Mouse (Mus musculus) lung, adult 2 months (tissue): ENCODE results near the gene Nelfb.

Source experiments
- CTCF ChIP-seq: fragments of 200-500 bp; IDR thresholded peaks from 2 replicates; pipeline ENCODE4 v1.5.1; 2011; ENCODE audit warnings: mild to moderate bottlenecking, low read length, control low read depth; ENCODE audit not compliant: insufficient read depth
- POLR2A ChIP-seq: fragments of 200-500 bp; IDR thresholded peaks from 2 replicates; pipeline ENCODE4 v1.6.1; 2011; ENCODE audit warnings: low read depth, mild to moderate bottlenecking, control low read depth, low read length, borderline replicate concordance; ENCODE audit errors: extremely low read depth

GRCm38 (mm10) chr2:25236614-25237013, 25.3 kb upstream of the Nelfb start, which contains the start of gene Rnf224:
- TF ChIP-seq CTCF, result no peak
- no peak for TF ChIP-seq POLR2A
